Mouse (Mus musculus): ENCODE data around the gene Uncx. TPM values are rescaled to one million over a fixed set of nuclear protein-coding genes. Genes with fewer than 3 reads are reported as not detected.

Gene Uncx
- polyA plus RNA-seq, 1 experiment from 2014 or later = 0.09 TPM

GRCm38 (mm10) chr5:139520069-139520834 lies 23.0 kb upstream of the Uncx start:
- ATAC-seq (ENCODE audit: insufficient number of reproducible peaks, low FRiP score) = peak; percentile 56
- H3K9ac ChIP-seq = no peak overlapping the region

DNA sequence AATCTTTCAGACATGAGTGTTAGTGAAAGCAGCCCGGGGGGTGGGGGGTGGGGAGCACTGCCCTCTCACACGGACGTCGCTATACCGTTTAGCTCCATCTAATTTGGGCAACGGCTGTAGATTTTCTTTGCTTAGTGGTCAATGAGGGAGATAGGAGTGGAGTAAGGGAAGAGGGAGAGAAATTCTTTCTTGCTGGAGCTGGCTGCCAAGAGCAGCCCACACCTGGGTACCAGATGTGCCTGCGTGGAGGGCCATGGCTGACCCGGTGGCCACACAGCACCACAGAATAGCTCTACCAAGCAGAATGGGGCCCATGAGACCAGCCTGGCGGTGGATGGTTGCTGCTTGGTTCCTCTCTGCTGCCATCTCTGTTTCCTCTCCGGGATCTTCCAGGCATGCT lies 21.3 kb upstream of the Uncx start:
- 0 out of 2 replicates have a peak, but pooled peaks cover 3% of the 10 kb centered on the region for H3K9me3 ChIP-seq (replicated peaks)
- no peak overlapping the region for H3K9ac ChIP-seq
- H3K4me2 ChIP-seq = no peak overlapping the region
- peaks cover 25% of the 10 kb centered on the region for H3K4me1 ChIP-seq (replicated peaks)
- peaks cover 6% of the 10 kb centered on the region; the same call in 1 of the 2 replicates for H3K27me3 ChIP-seq (replicated peaks)
- no peak overlapping the region for H3K27ac ChIP-seq (ENCODE audit: poor library complexity, severe bottlenecking)
- no peak overlapping the region for H3K4me3 ChIP-seq
- H3K36me3 ChIP-seq = no peaks in the 10 kb centered on the region
- ATAC-seq (ENCODE audit: insufficient number of reproducible peaks, low FRiP score) = no peak
- WGBS = 70% methylated on average over 10 of the region's 10 CpGs

More at GRCm38 (mm10) chr5:139520069-139520834, 23.0 kb upstream of the Uncx start:
- no peak overlapping the region for H3K4me3 ChIP-seq
- peaks cover 16% of the 10 kb centered on the region for H3K27me3 ChIP-seq (replicated peaks)
- 28% methylated on average over 14 of the region's 14 CpGs for WGBS
- 0 out of 2 replicates have a peak, but pooled peaks cover 3% of the 10 kb centered on the region for H3K9me3 ChIP-seq (replicated peaks)
- peak overlapping the region; percentile 14; the same call in 1 of the 2 replicates for H3K4me2 ChIP-seq
- peaks cover 25% of the 10 kb centered on the region for H3K4me1 ChIP-seq (replicated peaks)
- H3K27ac ChIP-seq (ENCODE audit: poor library complexity, severe bottlenecking) = peak overlapping the region; percentile 63
- no peaks in the 10 kb centered on the region for H3K36me3 ChIP-seq

GRCm38 (mm10) chr5:139528851-139529250 lies 14.4 kb upstream of the Uncx start:
- Histone ChIP-seq H3K27me3 (replicated peaks) (peaks cover 58% of the 10 kb centered on the region), H3K9me3 (replicated peaks) (0 out of 2 replicates have a peak, but pooled peaks cover 2% of the 10 kb centered on the region), H3K36me3 (no peaks in the 10 kb centered on the region), H3K4me2 (no peak overlapping the region), H3K4me3 (no peak overlapping the region), H3K27ac (ENCODE audit: poor library complexity, severe bottlenecking) (no peak overlapping the region), H3K4me1 (replicated peaks) (no peaks in the 10 kb centered on the region), H3K9ac (no peak overlapping the region)
- no peak for ATAC-seq (ENCODE audit: insufficient number of reproducible peaks, low FRiP score)
- WGBS = 60% methylated on average over 7 of the region's 7 CpGs

DNA sequence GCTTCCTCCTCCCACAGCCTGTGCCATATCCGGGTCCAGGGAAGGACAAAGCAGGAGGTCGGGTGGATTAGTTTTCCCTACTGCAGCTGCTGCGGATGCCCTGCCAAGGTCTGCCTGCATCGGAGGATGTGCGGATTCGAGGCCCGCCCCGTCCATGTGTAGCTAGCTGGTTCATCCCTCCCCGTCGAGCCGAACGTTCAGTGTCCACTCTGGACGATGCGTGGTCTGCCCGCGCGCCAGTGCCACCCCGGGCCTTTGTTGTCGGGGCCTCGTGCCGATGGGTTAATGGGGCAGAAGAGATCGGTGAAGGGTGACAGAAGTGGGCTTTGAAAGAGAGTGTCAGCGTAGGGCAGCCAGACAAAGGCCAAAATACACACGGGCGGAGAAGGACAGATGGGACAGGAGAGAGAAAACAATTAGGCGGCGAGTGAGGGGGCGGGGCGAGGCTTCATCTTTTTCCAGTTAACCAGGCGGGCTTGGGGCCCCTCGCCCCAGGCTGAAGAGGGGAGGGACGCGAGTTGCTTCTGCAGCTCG lies 7.8 kb upstream of the Uncx start:
- no peak overlapping the region; the same call in 1 of the 2 replicates for H3K9ac ChIP-seq
- H3K27me3 ChIP-seq (replicated peaks) = peaks cover 81% of the 10 kb centered on the region
- under 1% methylated on average over 34 of the region's 34 CpGs for WGBS
- H3K4me3 ChIP-seq = peak overlapping the region; percentile 25
- H3K4me2 ChIP-seq = peak overlapping the region; percentile 56
- ATAC-seq (ENCODE audit: insufficient number of reproducible peaks, low FRiP score) = no peak
- no peaks in the 10 kb centered on the region for H3K9me3 ChIP-seq (replicated peaks)
- no peaks in the 10 kb centered on the region for H3K36me3 ChIP-seq
- H3K27ac ChIP-seq (ENCODE audit: poor library complexity, severe bottlenecking) = no peak overlapping the region
- peaks cover 9% of the 10 kb centered on the region; the same call in 1 of the 2 replicates for H3K4me1 ChIP-seq (replicated peaks)

GRCm38 (mm10) chr5:139536211-139536910 lies 6.9 kb upstream of the Uncx start:
- 2% methylated on average over 26 of the region's 26 CpGs for WGBS
- no peak for ATAC-seq (ENCODE audit: insufficient number of reproducible peaks, low FRiP score)
- peaks cover 84% of the 10 kb centered on the region for H3K27me3 ChIP-seq (replicated peaks)
- H3K4me2 ChIP-seq = no peak overlapping the region
- peaks cover 12% of the 10 kb centered on the region; the same call in 1 of the 2 replicates for H3K4me1 ChIP-seq (replicated peaks)
- no peaks in the 10 kb centered on the region for H3K36me3 ChIP-seq
- H3K4me3 ChIP-seq = no peak overlapping the region
- H3K9ac ChIP-seq = no peak overlapping the region
- no peaks in the 10 kb centered on the region for H3K9me3 ChIP-seq (replicated peaks)
- H3K27ac ChIP-seq (ENCODE audit: poor library complexity, severe bottlenecking) = no peak overlapping the region

GRCm38 (mm10) chr5:139536911-139537738 lies 6.2 kb upstream of the Uncx start:
- no peak overlapping the region for H3K4me3 ChIP-seq
- WGBS = 4% methylated on average over 18 of the region's 18 CpGs
- ATAC-seq (ENCODE audit: insufficient number of reproducible peaks, low FRiP score) = no peak
- H3K27ac ChIP-seq (ENCODE audit: poor library complexity, severe bottlenecking) = no peak overlapping the region
- peaks cover 85% of the 10 kb centered on the region for H3K27me3 ChIP-seq (replicated peaks)
- no peak overlapping the region for H3K9ac ChIP-seq
- H3K36me3 ChIP-seq = no peaks in the 10 kb centered on the region
- H3K9me3 ChIP-seq (replicated peaks) = no peaks in the 10 kb centered on the region
- H3K4me2 ChIP-seq = no peak overlapping the region
- peaks cover 12% of the 10 kb centered on the region; the same call in 1 of the 2 replicates for H3K4me1 ChIP-seq (replicated peaks)

- 12% methylated on average over 3 of the region's 3 CpGs for WGBS
- Histone ChIP-seq H3K9me3 (replicated peaks) (no peaks in the 10 kb centered on the region), H3K36me3 (no peaks in the 10 kb centered on the region), H3K4me3 (no peak overlapping the region), H3K27me3 (replicated peaks) (peaks cover 84% of the 10 kb centered on the region), H3K4me2 (no peak overlapping the region), H3K27ac (ENCODE audit: poor library complexity, severe bottlenecking) (no peak overlapping the region), H3K4me1 (replicated peaks) (peaks cover 12% of the 10 kb centered on the region; the same call in 1 of the 2 replicates), H3K9ac (no peak overlapping the region)
- ATAC-seq (ENCODE audit: insufficient number of reproducible peaks, low FRiP score) = no peak
Observed at GRCm38 (mm10) chr5:139537739-139538135, 5.6 kb upstream of the Uncx start.

DNA sequence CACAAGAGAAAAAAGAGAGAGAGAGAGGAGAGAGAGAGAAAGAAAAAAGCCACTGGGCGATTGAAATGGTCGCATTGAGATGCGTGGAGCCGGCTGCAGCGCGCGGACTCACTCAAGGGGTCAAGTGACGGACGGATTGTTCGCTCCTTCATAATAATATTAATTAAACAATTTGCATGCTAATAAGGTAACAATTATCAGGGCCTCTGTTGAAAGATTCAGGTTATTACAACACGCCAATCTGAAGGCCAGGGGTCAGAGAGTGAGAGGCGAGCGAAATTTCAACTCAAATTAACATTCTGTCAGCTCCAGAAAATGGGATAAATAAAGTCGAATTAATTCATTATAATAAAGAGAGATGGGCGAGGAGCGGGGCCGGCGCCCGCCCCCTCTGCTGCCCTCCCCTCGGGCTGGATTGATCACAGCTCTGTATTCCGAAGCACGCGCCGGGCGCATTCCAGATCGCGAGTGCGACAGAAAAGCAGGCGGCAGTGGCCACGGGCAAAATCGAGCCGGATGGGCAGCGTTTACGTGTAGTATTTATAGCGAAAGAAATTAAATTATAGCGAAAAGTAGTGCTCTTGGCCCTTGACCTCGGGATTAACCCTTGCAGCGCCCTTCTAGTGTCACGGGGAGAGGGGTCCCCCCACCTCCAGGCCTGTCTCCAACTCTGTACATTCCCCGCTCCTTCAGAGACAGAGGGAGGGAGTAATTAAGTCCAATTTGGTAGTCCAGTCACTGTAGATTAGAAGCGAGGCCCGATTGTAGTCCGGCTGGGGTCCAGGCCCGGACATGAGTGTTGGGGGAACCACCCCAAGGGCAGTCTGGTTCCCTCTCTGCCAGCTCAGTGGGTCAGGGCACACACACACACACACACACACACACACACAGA lies 1.9 kb upstream of the Uncx start:
- Histone ChIP-seq H3K4me2 (no peak overlapping the region), H3K4me1 (replicated peaks) (peaks cover 7% of the 10 kb centered on the region; the same call in 1 of the 2 replicates), H3K9ac (no peak overlapping the region), H3K27me3 (replicated peaks) (peaks cover 85% of the 10 kb centered on the region), H3K4me3 (no peak overlapping the region), H3K36me3 (no peaks in the 10 kb centered on the region), H3K9me3 (replicated peaks) (no peaks in the 10 kb centered on the region), H3K27ac (ENCODE audit: poor library complexity, severe bottlenecking) (no peak overlapping the region)
- 2% methylated on average over 44 of the region's 44 CpGs for whole genome bisulfite sequencing
- no peak for ATAC-seq (ENCODE audit: insufficient number of reproducible peaks, low FRiP score)

DNA sequence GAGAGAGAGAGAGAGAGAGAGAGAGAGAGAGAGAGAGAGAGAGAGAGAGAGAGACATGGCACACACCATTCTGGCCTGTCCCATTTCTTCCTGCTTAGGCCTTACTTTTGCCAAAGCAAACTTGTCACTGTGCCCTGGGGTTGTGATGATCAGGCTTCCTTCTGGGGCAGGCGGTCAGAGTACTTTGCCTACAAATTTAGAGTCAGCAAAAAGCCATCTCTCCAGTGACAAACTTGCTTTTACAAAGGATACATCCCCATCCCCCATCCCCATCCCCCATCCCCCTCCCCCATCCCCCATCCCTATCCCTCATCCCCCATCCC lies 1.3 kb upstream of the Uncx start:
- Histone ChIP-seq H3K4me3 (no peak overlapping the region), H3K9me3 (replicated peaks) (no peaks in the 10 kb centered on the region), H3K4me1 (replicated peaks) (peaks cover 9% of the 10 kb centered on the region; the same call in 1 of the 2 replicates), H3K4me2 (no peak overlapping the region), H3K27me3 (replicated peaks) (peaks cover 85% of the 10 kb centered on the region), H3K36me3 (no peaks in the 10 kb centered on the region), H3K27ac (ENCODE audit: poor library complexity, severe bottlenecking) (no peak overlapping the region), H3K9ac (no peak overlapping the region)
- ATAC-seq (ENCODE audit: insufficient number of reproducible peaks, low FRiP score) = no peak
- WGBS = 0% methylated on average over 1 of the region's 1 CpGs

DNA sequence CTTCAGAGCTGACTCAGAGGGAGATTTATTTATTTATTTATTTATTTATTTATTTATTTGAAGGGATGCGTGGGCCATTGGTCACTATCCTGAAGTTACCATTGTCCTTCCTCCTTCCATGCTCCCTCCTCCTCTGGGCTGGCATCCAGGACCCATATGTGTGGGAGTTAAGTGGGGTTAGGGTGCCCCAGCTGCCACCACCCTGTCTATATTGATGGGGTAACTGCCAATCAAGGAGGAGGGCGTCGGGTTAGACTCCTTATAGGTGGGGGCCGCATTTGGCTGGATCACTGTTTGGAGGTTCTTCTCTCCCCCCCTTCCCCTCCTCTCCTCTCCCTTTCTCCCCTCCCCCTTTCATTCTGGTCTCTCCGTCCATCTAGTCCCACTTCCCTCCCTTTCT lies 738 bp upstream of the Uncx start:
- 1% methylated on average over 5 of the region's 5 CpGs for WGBS
- H3K4me3 ChIP-seq = no peak overlapping the region
- H3K27me3 ChIP-seq (replicated peaks) = peaks cover 85% of the 10 kb centered on the region
- no peak overlapping the region for H3K9ac ChIP-seq
- no peaks in the 10 kb centered on the region for H3K36me3 ChIP-seq
- H3K27ac ChIP-seq (ENCODE audit: poor library complexity, severe bottlenecking) = no peak overlapping the region
- H3K4me2 ChIP-seq = no peak overlapping the region
- no peak for ATAC-seq (ENCODE audit: insufficient number of reproducible peaks, low FRiP score)
- peaks cover 13% of the 10 kb centered on the region; the same call in 1 of the 2 replicates for H3K4me1 ChIP-seq (replicated peaks)
- no peaks in the 10 kb centered on the region for H3K9me3 ChIP-seq (replicated peaks)
